Mouse (Mus musculus) cerebellum, adult 8-10 months (tissue): ENCODE results near the gene Evi2b.

Experiments
- DNase-seq: peaks from one replicate; pipeline ENCODE4 v3.0.0; 2022

Gene Evi2b

GRCm38 (mm10) chr11:79523560-79524309 lies at the start of gene Evi2b:
Gene Evi2b (minus strand): TSS chr11:79523762.
- no peak for DNase-seq

- no peak for DNase-seq
Observed at GRCm38 (mm10) chr11:79570319-79570718, 46.8 kb upstream of the Evi2b start.

- no peak for DNase-seq
Observed at GRCm38 (mm10) chr11:79568197-79568911, 44.8 kb upstream of the Evi2b start.

- no peak for DNase-seq
Observed at GRCm38 (mm10) chr11:79566947-79567346, 43.4 kb upstream of the Evi2b start.

GRCm38 (mm10) chr11:79563493-79563892 lies 39.9 kb upstream of the Evi2b start:
- DNase-seq: no peak

GRCm38 (mm10) chr11:79560536-79560935 lies 37.0 kb upstream of the Evi2b start:
- no peak for DNase-seq

GRCm38 (mm10) chr11:79552622-79553021 lies 29.1 kb upstream of the Evi2b start:
- no peak for DNase-seq

GRCm38 (mm10) chr11:79536293-79536692 lies 12.7 kb upstream of the Evi2b start:
- DNase-seq: no peak

- DNase-seq: no peak
Observed at GRCm38 (mm10) chr11:79535554-79535953, 12.0 kb upstream of the Evi2b start.

GRCm38 (mm10) chr11:79533950-79534690 lies 10.6 kb upstream of the Evi2b start:
- peak; percentile 25 for DNase-seq

GRCm38 (mm10) chr11:79533311-79533710 lies 9.7 kb upstream of the Evi2b start:
- no peak for DNase-seq

- DNase-seq: no peak
Observed at GRCm38 (mm10) chr11:79531485-79531884, 7.9 kb upstream of the Evi2b start.

GRCm38 (mm10) chr11:79530774-79531173 lies 7.2 kb upstream of the Evi2b start:
- DNase-seq: no peak

GRCm38 (mm10) chr11:79530333-79530761 lies 6.8 kb upstream of the Evi2b start, which contains the start of the genes Evi2 and Evi2a:
Gene Evi2 (minus strand): TSS chr11:79530589.
Gene Evi2a (minus strand): TSS chr11:79530609.
- DNase-seq: no peak

- DNase-seq: no peak
Observed at GRCm38 (mm10) chr11:79529736-79530135, 6.2 kb upstream of the Evi2b start.

GRCm38 (mm10) chr11:79529226-79529625 lies 5.7 kb upstream of the Evi2b start:
- DNase-seq: no peak

- DNase-seq: no peak
Observed at GRCm38 (mm10) chr11:79528601-79529000, 5.0 kb upstream of the Evi2b start.

- no peak for DNase-seq
Observed at GRCm38 (mm10) chr11:79527739-79528384, 4.3 kb upstream of the Evi2b start.

GRCm38 (mm10) chr11:79527015-79527738 lies 3.6 kb upstream of the Evi2b start:
- DNase-seq: no peak

- DNase-seq: no peak
Observed at GRCm38 (mm10) chr11:79526549-79526948, 3.0 kb upstream of the Evi2b start.

- DNase-seq: no peak
Observed at GRCm38 (mm10) chr11:79524310-79524575, 681 bp upstream of the Evi2b start.

GRCm38 (mm10) chr11:79522944-79523343 lies 618 bp downstream of the Evi2b start:
- no peak for DNase-seq
